Mouse (Mus musculus) thymus, adult 2 months (tissue): ENCODE measurements at regions not wholly inside any gene's neighbourhood (a gene's known extent, or its start where the extent isn't known, plus 50 kb on each side); places are given as distances from the start of the nearest gene placed in this dataset.

Source experiments
- CTCF ChIP-seq: fragments of 200-500 bp; IDR thresholded peaks from 2 replicates; pipeline ENCODE4 v1.5.1; 2012; ENCODE audit warnings: mild to moderate bottlenecking, control low read depth, low read length, moderate library complexity, borderline replicate concordance; ENCODE audit not compliant: control insufficient read depth, poor library complexity, insufficient read depth; ENCODE audit errors: extremely low read depth
- POLR2A ChIP-seq: fragments of 200-500 bp; IDR thresholded peaks from 2 replicates; pipeline ENCODE4 v1.6.1; 2012; ENCODE audit warnings: mild to moderate bottlenecking, low read length, control low read depth, moderate library complexity; ENCODE audit not compliant: control insufficient read depth, poor library complexity, insufficient read depth; ENCODE audit errors: extremely low read depth

DNA sequence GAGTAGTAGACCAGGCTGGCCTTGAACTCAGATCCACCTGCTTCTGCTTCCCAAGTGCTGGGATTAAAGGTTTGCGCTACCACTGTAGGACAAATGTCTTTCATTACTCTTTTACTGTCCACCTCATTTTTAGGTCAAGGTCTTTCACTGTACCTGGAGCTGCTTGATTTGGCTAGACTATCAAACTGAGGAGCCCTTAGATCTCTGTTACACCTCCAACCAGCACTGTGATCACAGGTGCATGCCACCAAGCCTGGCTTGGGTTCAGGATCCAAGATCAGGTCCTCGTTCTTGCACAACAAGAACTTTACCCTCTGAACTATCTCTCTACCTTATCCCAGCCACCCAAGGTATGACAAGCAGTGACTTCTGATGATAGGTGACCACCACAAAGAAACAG lies 80.5 kb upstream of the Npvf start:
- TF ChIP-seq CTCF (no peak), POLR2A (no peak)
